Mouse (Mus musculus) intestine, embryonic 16.5 days (tissue): Measurements from ENCODE around the gene Abracl. TPM values are rescaled to one million over a fixed set of nuclear protein-coding genes. Genes with fewer than 3 reads are reported as not detected.

Source experiments
- ATAC-seq: fragments of 200-750 bp; cut with Nextera tagmentation; 2 replicates; pipeline ENCODE4 v1.8.0; 2017; ENCODE audit warnings: moderate TSS enrichment, moderate library complexity
- H3K27ac ChIP-seq: fragments of 300-500 bp; sonication (generic); 2 replicates; pipeline ENCODE4 v1.5.1; 2014; ENCODE audit warnings: mild to moderate bottlenecking, low read length
- H3K27me3 ChIP-seq: fragments of 300-500 bp; sonication (generic); replicated peaks from 2 replicates; pipeline ENCODE4 v1.6.1; 2014; ENCODE audit warnings: low read length, control low read depth, mixed read lengths; ENCODE audit not compliant: control insufficient read depth, insufficient read depth
- H3K36me3 ChIP-seq: fragments of 300-500 bp; sonication (generic); 2 replicates; pipeline ENCODE4 v1.6.1; 2014; ENCODE audit warnings: low read length, control low read depth; ENCODE audit not compliant: control insufficient read depth, insufficient read depth
- H3K4me1 ChIP-seq: fragments of 300-500 bp; sonication (generic); 2 replicates; pipeline ENCODE4 v1.6.1; 2014; ENCODE audit warnings: low read length, control low read depth, mixed read lengths; ENCODE audit not compliant: control insufficient read depth, insufficient read depth
- H3K4me2 ChIP-seq: fragments of 300-500 bp; sonication (generic); 2 replicates; pipeline ENCODE4 v1.6.1; 2014; ENCODE audit warnings: low read depth, low read length, control low read depth
- H3K4me3 ChIP-seq: fragments of 300-500 bp; sonication (generic); 2 replicates; pipeline ENCODE4 v1.5.1; 2014; ENCODE audit warnings: mild to moderate bottlenecking, low read length
- H3K9ac ChIP-seq: fragments of 300-500 bp; sonication (generic); 2 replicates; pipeline ENCODE4 v1.6.1; 2014; ENCODE audit warnings: low read depth, low read length
- H3K9me3 ChIP-seq: fragments of 300-500 bp; sonication (generic); 2 replicates; pipeline ENCODE4 v1.6.1; 2016; ENCODE audit warnings: low read length, control low read depth; ENCODE audit not compliant: control insufficient read depth
- WGBS: fragments of 180-500 bp; shearing (Covaris S2); extraction: QIAGEN DNeasy Blood & Tissue Kit; methylation state at CpG from one replicate; pipeline ENCODE4 v1.1.7; 2014; 5-methylcytosine and 5-hydroxymethylcytosine counted together
- polyA plus RNA-seq: library from polyadenylated mRNA; unstranded; fragments of >200 nt; fragmentation: Nextera tagmentation; extraction: Ambion mirVana; gene quantifications from 2 replicates; pipeline ENCODE4 v1.2.1, GENCODE M21; 2015

The Abracl gene
- polyA plus RNA-seq, 1 experiment from 2014 or later, result 162 TPM

GRCm38 (mm10) chr10:18061533-18061932 lies 38.4 kb upstream of the Abracl start:
- ATAC-seq, result no peak
- Histone ChIP-seq H3K4me1 (peaks cover 11% of the 10 kb centered on the region), H3K27me3 (no peaks in the 10 kb centered on the region), H3K36me3 (no peaks in the 10 kb centered on the region), H3K9me3 (no peaks in the 10 kb centered on the region), H3K4me3 (no peak overlapping the region), H3K4me2 (no peak overlapping the region), H3K9ac (no peak overlapping the region), H3K27ac (no peak overlapping the region)
- 88% methylated on average over 4 of the region's 4 CpGs for WGBS

DNA sequence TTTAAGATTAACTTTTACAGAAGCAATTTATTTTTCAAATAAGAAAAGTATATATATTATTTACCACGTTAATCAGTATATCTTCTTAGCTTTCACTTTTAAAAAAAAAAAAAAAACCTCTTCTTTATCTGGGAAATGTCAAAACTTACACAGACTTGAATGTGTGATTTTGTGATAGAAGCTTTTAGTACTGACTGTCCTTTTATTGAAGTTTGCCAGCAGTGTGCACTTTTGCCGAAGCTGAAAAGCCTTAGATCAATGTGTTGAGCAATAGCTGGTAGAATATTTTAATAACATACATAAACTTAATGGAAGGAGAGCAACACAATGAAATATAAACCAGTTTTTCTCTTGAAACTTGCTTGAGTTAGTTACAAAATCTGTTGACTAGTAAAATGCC lies 37.7 kb upstream of the Abracl start:
- no peaks in the 10 kb centered on the region for H3K27me3 ChIP-seq
- no peak overlapping the region for H3K4me3 ChIP-seq
- H3K9me3 ChIP-seq, result no peaks in the 10 kb centered on the region
- no peak for ATAC-seq
- H3K4me1 ChIP-seq, result peaks cover 7% of the 10 kb centered on the region
- no peak overlapping the region for H3K9ac ChIP-seq
- H3K36me3 ChIP-seq, result no peaks in the 10 kb centered on the region
- H3K4me2 ChIP-seq, result no peak overlapping the region
- no peak overlapping the region for H3K27ac ChIP-seq
- 66% methylated on average over 2 of the region's 2 CpGs for WGBS

- Histone ChIP-seq H3K36me3 (no peaks in the 10 kb centered on the region), H3K4me2 (no peak overlapping the region), H3K27me3 (no peaks in the 10 kb centered on the region), H3K4me1 (peaks cover 7% of the 10 kb centered on the region), H3K27ac (no peak overlapping the region), H3K9me3 (no peaks in the 10 kb centered on the region), H3K4me3 (no peak overlapping the region), H3K9ac (no peak overlapping the region)
- WGBS, result 72% methylated on average over 13 of the region's 13 CpGs
- ATAC-seq, result no peak
These were observed 36.7 kb upstream of the Abracl start for GRCm38 (mm10) chr10:18059807-18060206.

DNA sequence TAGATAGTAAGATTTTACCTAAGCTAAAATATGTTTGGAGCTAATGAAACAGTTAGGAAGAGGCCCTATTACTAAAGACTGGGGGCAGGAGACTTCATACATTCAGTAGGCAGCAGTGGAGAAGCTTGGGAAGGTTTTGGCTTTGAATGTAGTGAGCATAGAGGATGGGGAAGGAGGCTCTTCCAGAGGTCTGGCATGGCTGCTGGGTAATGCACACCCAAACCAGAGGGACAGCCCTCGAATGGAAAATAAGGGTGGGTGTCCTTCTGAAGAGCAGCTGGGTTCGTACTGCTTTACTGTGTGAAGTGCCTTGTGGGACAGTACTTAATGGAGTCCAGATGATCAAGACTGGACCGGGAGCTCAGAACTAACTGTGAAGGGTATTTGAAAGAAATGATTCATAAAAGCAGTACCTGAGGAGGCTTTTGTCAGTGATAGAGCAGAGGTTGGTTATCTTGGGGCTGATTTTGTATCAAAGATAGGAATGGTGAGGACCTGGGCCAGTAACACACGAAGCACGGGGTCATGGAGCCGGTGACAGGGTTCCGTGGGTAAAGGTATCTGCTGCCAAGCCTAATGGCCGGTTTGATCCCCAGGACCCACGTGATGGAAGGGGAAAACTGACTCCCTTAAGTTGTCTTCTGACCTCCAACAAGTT lies 35.7 kb upstream of the Abracl start:
- no peak overlapping the region for H3K9ac ChIP-seq
- no peak overlapping the region for H3K4me2 ChIP-seq
- H3K36me3 ChIP-seq, result no peaks in the 10 kb centered on the region
- no peak for ATAC-seq
- H3K27me3 ChIP-seq, result no peaks in the 10 kb centered on the region
- peaks cover 7% of the 10 kb centered on the region for H3K4me1 ChIP-seq
- H3K9me3 ChIP-seq, result no peaks in the 10 kb centered on the region
- H3K27ac ChIP-seq, result no peak overlapping the region
- WGBS, result 87% methylated on average over 9 of the region's 9 CpGs
- no peak overlapping the region for H3K4me3 ChIP-seq

DNA sequence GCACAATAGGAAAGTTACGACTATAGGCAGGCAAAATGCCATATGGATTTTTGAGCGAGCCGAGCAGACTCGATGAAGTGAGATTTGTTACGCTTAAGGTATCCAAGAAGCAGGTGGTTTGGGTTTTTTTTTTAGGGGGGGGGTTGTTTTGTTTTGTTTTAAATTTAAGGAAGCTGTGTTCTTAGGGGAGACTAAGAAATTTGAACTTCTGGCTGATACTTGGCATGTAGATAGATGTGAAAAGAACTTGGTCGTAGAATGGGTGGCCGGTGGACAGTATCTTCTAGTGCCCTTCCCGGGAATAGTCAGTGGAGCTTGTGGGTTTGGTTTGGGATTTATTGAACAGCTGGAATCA lies 33.3 kb upstream of the Abracl start:
- no peak for ATAC-seq
- H3K27ac ChIP-seq, result no peak overlapping the region
- H3K36me3 ChIP-seq, result no peaks in the 10 kb centered on the region
- peak overlapping the region; percentile 96 for H3K4me3 ChIP-seq
- peak overlapping the region; percentile 96 for H3K9ac ChIP-seq
- no peaks in the 10 kb centered on the region for H3K27me3 ChIP-seq
- no peaks in the 10 kb centered on the region for H3K9me3 ChIP-seq
- WGBS, result under 1% methylated on average over 8 of the region's 8 CpGs
- peaks cover 7% of the 10 kb centered on the region for H3K4me1 ChIP-seq
- H3K4me2 ChIP-seq, result peak overlapping the region; percentile 70

DNA sequence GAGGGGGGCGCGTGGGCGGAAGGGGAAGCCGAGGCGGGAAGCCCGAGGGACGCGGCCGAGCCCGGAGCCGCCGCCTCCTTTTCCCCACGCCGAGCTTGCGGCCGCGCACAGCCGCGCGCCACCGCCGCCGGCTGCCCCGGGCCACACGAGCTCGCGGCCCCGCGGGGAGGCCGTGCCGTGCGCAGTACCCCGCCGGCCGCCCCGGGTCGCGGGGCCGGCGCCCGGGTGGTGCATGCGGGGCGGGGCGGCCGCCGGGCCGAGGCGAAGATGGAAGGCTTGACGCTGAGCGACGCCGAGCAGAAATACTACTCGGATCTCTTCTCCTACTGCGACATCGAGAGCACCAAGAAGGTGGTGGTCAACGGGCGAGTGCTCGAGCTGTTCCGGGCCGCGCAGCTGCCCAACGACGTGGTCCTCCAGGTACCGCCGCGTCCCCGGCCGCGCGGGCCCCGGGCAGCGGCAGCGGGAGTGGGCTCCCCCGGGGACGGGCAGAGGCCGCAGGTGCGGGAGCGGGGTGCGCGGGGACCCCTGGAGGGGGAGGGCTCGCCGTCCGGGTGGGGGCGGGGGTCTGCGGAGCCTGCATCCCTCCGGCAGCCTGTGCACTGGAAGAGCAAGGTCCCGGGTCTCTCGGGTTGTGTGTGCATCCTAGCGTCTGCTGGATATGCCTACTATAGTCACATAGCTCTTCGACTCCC lies 32.8 kb upstream of the Abracl start, which contains the start of gene Reps1:
Gene Reps1, plus strand, starts transcription at position 166 of the 695 bp plus-strand sequence.
- peak; percentile 79 for ATAC-seq
- H3K27ac ChIP-seq, result peak within 1 kb of the TSS; percentile 87
- peaks cover 7% of the 10 kb centered on the region for H3K4me1 ChIP-seq
- H3K27me3 ChIP-seq, result no peaks in the 10 kb centered on the region
- no peaks in the 10 kb centered on the region for H3K36me3 ChIP-seq
- H3K4me2 ChIP-seq, result peak within 1 kb of the TSS; percentile 89
- under 1% methylated on average over 82 of the region's 90 CpGs for WGBS
- H3K4me3 ChIP-seq, result peak within 1 kb of the TSS; percentile 96
- H3K9me3 ChIP-seq, result no peaks in the 10 kb centered on the region
- peak within 1 kb of the TSS; percentile 96 for H3K9ac ChIP-seq

GRCm38 (mm10) chr10:18055009-18055695 lies 32.1 kb upstream of the Abracl start:
- no peaks in the 10 kb centered on the region for H3K36me3 ChIP-seq
- peak; percentile 98 for ATAC-seq
- H3K4me1 ChIP-seq, result peaks cover 7% of the 10 kb centered on the region
- H3K4me2 ChIP-seq, result peak overlapping the region; percentile 89
- H3K9ac ChIP-seq, result peak overlapping the region; percentile 96
- no peaks in the 10 kb centered on the region for H3K27me3 ChIP-seq
- no peaks in the 10 kb centered on the region for H3K9me3 ChIP-seq
- peak overlapping the region; percentile 87 for H3K27ac ChIP-seq
- H3K4me3 ChIP-seq, result peak overlapping the region; percentile 96
- WGBS, result 3% methylated on average over 60 of the region's 61 CpGs

DNA sequence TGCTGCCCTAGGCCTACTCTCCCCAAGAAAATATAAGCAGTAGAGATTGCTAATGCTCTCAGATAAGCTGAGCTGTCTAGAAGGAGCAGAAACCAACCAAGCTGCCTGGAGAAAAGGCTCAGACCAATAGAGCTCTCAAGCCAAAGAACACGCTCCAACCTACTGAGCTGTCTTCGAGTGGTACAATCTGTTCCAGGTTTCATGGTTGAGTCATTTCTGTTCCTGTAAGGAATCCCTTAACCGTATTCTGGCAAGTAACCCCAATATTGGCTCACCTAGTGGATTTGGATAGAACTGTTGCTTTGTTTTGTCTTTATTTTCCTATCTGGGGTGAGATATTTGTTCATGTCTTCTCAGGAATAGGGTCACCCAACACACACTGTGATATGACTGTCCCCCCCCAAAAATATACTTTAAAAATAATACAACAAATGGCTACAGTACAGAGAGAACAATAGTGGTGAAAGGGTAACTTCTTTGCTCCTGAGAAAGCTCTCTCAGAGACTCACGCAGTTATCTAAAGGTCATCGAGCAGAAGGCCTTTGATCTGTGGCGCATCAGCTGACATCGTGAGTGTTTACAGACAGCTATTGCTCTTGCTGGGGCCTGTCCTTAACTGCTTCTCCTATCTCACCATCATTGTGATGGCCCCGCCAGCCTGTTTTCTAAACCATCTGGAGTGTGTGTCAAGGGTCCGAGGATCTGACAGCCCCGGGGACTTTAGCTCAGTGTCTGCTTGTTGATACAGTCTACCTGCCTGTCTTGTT lies 24.5 kb upstream of the Abracl start:
- no peaks in the 10 kb centered on the region for H3K36me3 ChIP-seq
- no peak overlapping the region for H3K4me3 ChIP-seq
- 0 out of 2 replicates have a peak, but pooled peaks cover 3% of the 10 kb centered on the region for H3K4me1 ChIP-seq
- no peaks in the 10 kb centered on the region for H3K9me3 ChIP-seq
- H3K9ac ChIP-seq, result no peak overlapping the region
- 44% methylated on average over 10 of the region's 10 CpGs for whole genome bisulfite sequencing
- H3K4me2 ChIP-seq, result no peak overlapping the region
- 0 out of 2 replicates have a peak, but pooled peaks have one; percentile 63 for ATAC-seq
- H3K27me3 ChIP-seq, result no peaks in the 10 kb centered on the region
- H3K27ac ChIP-seq, result no peak overlapping the region

DNA sequence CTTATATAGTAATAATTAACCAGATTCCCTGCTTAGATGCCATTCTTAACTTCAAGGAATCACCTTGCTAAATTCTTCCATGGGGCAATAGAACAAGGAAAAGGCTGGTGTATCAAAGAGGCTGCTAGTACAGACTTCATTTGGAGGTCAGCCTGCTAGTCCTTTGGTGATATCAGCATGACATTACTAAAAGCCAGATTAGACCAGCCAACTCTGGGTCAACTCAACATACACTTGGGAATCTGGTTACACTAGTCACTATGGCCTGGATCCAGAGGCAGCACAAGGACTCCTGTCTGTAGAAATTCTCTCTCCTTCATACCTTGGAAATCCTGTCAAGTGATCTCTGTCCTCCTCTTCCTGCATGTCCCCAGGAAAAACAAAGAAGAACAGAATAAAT lies 23.3 kb upstream of the Abracl start:
- Histone ChIP-seq H3K36me3 (no peaks in the 10 kb centered on the region), H3K9ac (no peak overlapping the region), H3K27ac (no peak overlapping the region), H3K9me3 (no peaks in the 10 kb centered on the region), H3K4me1 (0 out of 2 replicates have a peak, but pooled peaks cover 3% of the 10 kb centered on the region), H3K4me2 (no peak overlapping the region), H3K27me3 (no peaks in the 10 kb centered on the region), H3K4me3 (no peak overlapping the region)
- no peak for ATAC-seq
